Mouse (Mus musculus) WW6 (cell line): ENCODE data around the gene Gm5148.

Source experiments
- DNase-seq: peaks from one replicate; pipeline ENCODE4 v3.0.0-alpha.2; 2013; ENCODE audit warnings: low read depth, low spot score

Gm5148 gene

DNA sequence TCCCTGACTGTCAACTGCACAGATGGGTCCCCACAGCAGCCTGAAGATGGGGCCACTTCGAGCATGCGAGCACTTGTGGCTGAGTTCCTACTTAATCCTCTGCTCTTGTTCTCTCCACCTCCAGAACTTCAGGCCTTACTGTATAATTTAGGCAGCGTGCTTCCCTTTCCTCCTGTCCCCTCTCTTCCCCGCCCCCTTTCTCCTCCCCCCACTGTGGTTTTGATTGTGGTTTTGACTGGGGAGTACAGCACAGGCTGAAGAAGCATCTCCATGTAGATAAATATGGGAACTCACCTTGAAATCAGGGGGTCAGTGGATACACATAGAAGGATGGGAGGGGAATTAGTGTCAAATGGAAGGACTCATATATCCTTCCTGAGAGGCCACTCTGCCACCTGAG is 31.3 kb downstream of the Gm5148 start:
- no peak for DNase-seq

DNA sequence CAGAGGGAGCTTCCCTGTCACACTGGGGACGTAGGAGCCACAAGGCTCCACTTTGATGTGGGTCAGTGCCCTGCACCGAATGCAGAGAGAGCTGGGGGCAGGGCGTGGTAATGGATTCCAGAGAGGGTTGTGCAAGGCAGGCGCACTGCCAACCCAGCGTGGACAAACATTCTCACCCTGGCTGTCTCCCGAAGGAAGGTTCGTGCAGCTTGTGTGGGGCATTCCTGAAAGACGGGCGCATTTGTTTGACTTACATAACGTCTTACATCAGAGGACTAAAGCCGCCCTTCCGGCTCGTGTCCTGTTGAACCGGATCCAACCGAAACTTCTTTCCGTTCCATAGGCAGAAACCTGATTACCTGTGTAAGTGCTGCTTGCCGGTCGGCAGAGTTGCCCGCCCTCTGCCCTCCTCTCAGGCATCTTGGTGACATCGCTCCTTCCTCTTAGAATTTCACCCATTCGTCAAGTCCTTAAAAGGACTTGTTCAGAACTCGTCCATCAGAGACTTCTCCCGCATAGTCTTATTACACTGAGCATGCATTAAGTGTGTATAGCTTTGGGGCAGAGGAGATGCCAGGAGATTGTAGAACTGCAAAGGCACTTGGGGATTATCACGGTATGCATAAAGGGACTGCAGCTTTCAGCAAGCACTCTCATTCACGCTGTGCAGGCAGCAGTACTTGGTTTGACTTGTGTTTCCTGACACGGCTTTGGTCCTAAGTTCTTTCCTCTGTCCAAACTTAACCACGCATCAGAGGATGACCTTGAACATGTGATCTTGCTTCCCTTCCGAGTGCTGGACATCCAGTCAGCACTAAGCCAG is 36.9 kb downstream of the Gm5148 start:
- DNase-seq: no peak

DNA sequence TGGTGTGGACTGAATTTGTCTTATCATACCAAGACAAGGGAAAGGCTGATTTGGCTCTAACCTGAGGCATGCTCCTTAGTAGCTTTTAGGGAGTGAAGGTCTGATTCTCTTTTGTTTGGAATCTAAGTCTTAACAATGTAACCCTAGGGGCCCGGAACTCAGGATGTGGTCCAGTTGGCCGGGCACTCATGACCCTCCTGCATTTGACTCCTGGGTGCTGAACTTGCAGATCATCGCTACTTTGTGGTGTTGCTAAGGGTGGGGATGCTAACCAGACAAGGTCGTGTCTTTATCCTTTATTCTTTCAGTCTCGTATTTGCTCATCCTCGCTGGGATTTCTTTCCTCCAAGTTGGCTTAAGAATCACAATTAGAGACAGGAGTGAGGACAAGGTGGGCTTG is 37.5 kb downstream of the Gm5148 start:
- DNase-seq: no peak

DNA sequence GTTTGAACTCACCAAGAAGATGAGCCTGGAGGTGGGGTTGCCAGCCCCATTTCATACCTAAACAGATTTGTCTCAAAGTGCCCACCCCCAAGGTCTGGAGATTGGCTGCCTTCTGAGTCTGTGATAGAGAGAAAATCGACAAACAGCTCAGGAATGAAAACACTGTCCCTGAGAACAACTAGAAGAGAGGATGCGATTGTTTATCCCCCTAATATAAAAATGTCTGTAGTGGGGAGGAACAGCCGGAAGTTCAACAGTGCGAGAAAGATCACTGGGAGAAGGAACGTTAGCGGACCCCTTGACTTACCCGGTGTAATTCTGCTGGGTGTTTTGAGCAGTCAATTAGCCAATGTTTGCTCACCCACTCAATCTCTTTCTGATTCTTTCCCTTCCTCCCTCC is 38.1 kb downstream of the Gm5148 start:
- DNase-seq: no peak

DNA sequence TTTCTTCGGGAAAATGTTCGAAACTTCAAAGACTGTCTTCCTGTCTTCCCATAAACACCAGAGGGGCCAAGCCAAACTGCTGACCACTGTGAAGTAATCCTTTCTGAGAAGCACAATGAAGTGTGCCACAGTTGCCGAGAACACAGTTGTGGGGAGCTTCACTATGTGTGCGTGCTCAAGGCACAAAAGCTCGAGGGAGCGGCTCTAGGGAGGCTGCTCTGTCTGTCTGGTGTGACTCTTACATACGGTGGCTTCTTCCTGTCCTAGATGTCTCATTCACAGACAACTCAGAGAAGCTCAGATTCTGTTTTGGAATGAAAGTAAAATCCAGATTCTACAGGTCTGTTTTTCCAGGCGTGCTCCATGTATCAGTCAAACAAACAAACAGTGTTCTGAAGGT is 48.0 kb downstream of the Gm5148 start:
- no peak for DNase-seq

DNA sequence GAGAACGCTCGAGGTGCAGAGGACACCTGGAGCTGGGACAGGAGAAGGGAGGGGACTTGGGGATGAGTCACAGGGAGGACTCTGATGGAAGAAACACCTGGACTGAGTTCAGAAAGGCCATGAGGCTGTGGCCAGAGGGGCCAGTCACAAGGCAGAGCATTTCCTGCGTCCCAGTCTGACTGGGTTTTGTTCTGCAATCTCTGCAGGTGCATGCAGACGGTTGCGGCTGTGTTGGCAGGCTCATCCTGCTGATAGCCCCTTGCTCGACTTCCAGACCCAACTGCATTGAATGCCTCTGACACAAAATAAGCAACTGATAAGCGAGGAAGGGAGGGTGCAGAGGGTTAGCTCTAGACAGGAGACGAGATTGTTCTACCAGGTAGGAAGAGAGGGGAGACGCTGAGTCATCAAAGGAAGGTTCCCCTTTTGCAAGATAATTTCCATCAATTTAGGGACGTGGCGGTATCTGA is 49.2 kb downstream of the Gm5148 start:
- DNase-seq: no peak

DNA sequence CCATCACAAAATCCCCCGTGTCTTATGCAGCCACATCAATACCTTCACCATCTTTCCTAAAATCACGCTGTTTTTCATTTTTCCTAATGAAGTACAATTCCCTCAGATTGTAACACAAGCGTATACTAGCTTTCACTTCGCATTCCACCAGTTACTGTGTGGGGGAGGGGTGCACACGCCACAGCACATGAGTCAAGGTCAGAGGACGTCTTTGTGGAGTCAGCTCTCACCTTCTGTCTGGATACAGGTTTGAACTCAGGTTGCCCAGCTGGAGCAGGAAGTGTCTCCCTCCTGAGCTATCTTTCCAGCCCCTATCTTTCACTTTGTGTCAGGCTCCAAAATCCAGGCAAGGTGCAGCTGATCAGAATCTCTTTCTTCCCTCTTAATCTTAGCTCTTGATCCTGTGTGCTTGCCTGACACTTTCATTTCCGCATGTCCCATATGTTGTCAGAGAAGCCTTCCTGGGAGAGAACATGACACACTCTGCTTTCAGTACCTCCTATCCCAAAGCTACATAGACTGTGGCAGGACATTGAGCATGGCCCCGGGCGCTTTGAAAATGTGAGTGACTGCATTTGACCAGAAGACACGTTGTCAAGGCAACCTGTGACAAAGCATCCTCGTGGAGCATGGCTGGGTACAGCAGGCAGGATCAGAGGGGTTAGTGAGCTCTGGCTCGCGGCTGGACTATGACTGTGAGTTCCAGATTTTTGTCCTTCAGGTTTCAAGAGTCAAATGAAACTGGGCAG is 50.6 kb downstream of the Gm5148 start:
- DNase-seq: no peak

DNA sequence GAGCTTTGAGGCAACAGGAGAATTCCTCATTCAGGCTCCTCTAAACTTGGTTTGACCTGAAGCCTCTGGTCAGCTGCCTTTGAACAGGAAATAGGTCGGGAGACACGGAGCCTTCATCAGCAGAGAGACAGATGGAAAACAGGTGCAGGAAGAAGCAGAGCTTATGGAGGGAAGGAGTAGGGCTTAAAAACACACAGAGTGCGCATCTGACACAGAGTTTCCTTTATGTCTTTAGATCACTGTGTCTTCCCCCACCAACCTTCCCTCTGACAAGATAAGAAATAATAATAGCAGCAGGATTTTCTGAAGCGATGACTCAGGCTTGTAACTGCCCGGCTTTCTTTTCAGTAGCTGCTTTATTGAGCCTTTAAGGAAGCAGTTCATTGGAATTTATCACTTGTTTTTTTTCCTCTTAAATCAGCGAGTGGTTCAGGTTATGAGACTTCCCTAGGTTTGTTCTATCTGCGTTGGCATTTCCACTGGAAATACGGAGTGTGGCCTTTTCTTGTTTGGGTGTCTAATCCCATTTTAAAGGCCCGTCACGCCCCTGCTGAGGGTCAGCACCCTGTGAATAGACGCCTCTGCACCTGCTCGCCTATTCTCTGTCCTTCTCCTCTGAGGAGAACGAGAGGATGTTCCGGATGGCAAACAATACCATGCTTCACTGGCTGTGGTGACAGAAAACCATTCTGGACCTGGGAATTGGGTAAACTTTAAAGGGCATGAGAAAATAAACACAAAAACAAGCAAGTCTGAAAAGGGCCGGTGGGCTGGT is 51.8 kb downstream of the Gm5148 start:
- DNase-seq: no peak

DNA sequence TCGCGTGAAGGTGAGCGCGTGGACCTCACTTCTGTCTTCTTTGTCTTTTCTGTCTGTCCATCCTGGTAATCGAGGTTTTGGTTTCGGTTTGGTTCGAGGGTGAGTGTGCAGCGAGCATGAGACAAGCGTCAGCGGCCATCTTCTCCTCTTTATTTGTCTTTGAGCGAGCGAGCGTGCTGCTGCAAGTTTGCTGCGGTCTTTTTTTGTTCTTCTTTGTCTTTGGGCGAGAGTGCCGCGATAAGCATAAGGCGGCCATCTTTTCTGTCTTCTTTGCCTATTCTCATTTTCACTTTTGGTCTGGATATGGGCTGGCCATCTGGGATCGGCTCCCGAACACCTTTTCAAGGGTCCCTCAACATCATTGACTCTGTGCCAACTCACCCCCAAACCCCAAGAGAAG is 55.2 kb downstream of the Gm5148 start:
- no peak for DNase-seq

DNA sequence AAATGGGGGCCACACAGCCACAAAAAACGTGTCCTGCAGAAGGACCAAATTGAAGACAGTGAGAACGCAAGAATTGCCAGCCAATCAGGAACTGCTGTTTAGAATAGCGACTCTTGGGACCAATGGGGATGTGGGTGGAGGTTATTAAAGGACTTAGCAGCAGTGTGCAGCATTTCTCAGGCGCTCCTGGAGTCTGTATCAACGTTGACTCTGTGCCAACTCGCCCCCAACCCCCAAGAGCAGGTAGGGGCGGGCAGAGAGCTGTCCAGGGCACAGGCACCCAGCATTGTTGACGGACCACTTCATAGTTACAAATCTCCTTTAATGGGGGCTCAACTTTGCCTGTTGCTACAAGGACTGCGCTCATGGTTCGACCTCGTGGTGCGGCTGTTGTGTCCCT is 55.6 kb downstream of the Gm5148 start:
- DNase-seq: no peak

DNA sequence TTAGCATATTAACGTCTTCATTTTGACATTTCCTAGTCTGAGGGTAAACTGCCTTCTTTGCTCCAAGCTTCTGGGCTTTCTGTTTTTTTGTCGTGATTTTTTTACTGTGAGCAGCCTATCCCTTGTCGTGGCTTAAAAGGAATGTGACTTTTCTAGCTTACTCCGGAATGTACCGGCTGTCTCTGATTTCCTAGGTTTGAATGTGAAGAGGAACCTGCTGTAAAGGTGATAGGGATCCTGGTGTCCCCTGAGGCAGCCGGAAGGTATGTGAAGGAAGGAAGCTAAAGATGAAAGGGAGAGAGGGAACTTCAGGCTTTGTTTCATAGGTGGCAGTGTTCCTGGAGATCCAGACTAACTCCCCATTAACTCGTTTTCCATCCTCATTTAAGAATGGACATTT is 56.6 kb downstream of the Gm5148 start:
- DNase-seq: no peak

DNA sequence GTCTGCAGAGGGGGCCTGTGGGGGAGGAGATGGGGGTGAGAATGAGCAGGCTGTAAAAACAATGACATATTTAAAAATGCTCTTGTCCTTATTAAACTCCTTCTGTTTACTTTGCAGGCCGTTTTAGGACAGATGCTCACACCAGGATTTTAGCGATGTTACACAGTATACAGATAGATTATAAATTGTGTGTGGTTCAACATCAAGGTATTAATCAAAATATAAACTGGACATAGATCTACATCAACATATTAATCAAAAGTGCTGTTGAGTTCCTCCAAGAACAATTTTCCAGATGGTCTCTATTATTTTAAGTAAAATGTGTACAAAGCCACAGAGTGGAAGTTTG is 57.2 kb downstream of the Gm5148 start:
- DNase-seq: no peak

DNA sequence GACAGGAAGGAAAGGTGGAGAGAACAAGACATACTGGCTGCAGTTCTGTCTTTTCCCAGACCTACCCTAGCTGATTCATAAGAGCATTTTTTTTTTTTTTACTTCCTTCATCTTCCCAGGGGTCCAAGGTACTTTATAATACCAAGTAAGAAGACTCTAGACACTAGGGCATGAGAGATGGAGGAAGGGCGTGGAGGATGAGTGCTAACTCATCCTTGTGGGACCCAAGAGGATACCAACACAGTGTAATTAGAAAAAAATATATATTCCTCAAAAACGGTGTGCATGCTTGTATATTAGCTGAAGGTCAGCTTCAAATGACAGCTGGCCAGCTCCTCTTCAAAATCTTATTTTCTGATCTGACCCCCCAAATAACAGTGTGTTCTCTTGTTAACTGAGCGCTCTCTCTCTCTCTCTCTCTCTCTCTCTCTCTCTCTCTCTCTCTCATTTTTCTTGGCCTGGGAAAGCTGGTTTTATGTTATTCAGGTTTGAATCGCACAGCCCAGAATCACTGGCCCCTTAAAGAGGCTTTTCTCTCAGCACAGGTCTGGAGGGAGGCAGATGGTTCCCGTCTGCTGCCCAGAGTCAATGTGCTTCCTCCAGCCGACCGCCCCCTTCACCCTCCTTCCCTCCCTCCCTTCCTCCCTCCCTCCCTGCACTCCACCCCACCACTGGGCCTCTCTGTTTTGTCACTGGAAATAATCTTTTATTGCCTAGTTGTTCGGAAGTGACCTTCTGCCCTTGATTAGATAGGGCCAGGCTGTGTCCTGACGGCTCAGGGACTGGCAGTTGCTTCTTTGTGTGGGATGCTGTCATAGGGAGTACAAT is 57.8 kb downstream of the Gm5148 start:
- DNase-seq: no peak
